Mouse (Mus musculus) lung, embryonic 16.5 days (tissue): ENCODE measurements around the gene Pip5k1c. TPM values are rescaled to one million over a fixed set of nuclear protein-coding genes. Genes with fewer than 3 reads are reported as not detected.
A peak's percentile ranks its signal among the peaks of the same experiment; 100 is the strongest.

Experiments used
- ATAC-seq: fragments of 200-750 bp; cut with Nextera tagmentation; 2 replicates; pipeline ENCODE4 v1.8.0; 2017; ENCODE audit warnings: low read depth, mild to moderate bottlenecking, moderate library complexity
- H3K27ac ChIP-seq: fragments of 300-500 bp; sonication (generic); 2 replicates; pipeline ENCODE4 v1.5.1; 2014; ENCODE audit warnings: mild to moderate bottlenecking, control low read depth, low read length
- H3K27me3 ChIP-seq: fragments of 300-500 bp; sonication (generic); 2 replicates; pipeline ENCODE4 v1.6.1; 2014; ENCODE audit warnings: low read depth, low read length, mixed read lengths; ENCODE audit not compliant: control insufficient read depth, insufficient read depth
- H3K36me3 ChIP-seq: fragments of 300-500 bp; sonication (generic); 2 replicates; pipeline ENCODE4 v1.6.1; 2014; ENCODE audit warnings: low read length; ENCODE audit not compliant: control insufficient read depth, insufficient read depth
- H3K4me1 ChIP-seq: fragments of 300-500 bp; sonication (generic); replicated peaks from 2 replicates; pipeline ENCODE4 v1.6.1; 2014; ENCODE audit warnings: low read length, mixed read lengths; ENCODE audit not compliant: control insufficient read depth, insufficient read depth
- H3K4me2 ChIP-seq: fragments of 300-500 bp; sonication (generic); 2 replicates; pipeline ENCODE4 v1.6.1; 2014; ENCODE audit warnings: low read depth, low read length, control low read depth
- H3K4me3 ChIP-seq: fragments of 300-500 bp; sonication (generic); 2 replicates; pipeline ENCODE4 v1.5.1; 2014; ENCODE audit warnings: mild to moderate bottlenecking, low read length, control low read depth
- H3K9ac ChIP-seq: fragments of 300-500 bp; sonication (generic); 2 replicates; pipeline ENCODE4 v1.6.1; 2014; ENCODE audit warnings: low read length, control low read depth
- H3K9me3 ChIP-seq: fragments of 300-500 bp; sonication (generic); 2 replicates; pipeline ENCODE4 v1.6.1; 2016; ENCODE audit warnings: low read length; ENCODE audit not compliant: control insufficient read depth
- WGBS: fragments of 180-500 bp; shearing (Covaris S2); extraction: QIAGEN DNeasy Blood & Tissue Kit; methylation state at CpG from one replicate; pipeline ENCODE4 v1.1.7; 2014; 5-methylcytosine and 5-hydroxymethylcytosine counted together
- polyA plus RNA-seq: library from polyadenylated mRNA; unstranded; fragments of >200 nt; fragmentation: Nextera tagmentation; extraction: Ambion mirVana; gene quantifications from 2 replicates; pipeline ENCODE4 v1.2.1, GENCODE M21; 2015

Gene Pip5k1c
- polyA plus RNA-seq, 1 experiment from 2014 or later = 43.1 TPM

DNA sequence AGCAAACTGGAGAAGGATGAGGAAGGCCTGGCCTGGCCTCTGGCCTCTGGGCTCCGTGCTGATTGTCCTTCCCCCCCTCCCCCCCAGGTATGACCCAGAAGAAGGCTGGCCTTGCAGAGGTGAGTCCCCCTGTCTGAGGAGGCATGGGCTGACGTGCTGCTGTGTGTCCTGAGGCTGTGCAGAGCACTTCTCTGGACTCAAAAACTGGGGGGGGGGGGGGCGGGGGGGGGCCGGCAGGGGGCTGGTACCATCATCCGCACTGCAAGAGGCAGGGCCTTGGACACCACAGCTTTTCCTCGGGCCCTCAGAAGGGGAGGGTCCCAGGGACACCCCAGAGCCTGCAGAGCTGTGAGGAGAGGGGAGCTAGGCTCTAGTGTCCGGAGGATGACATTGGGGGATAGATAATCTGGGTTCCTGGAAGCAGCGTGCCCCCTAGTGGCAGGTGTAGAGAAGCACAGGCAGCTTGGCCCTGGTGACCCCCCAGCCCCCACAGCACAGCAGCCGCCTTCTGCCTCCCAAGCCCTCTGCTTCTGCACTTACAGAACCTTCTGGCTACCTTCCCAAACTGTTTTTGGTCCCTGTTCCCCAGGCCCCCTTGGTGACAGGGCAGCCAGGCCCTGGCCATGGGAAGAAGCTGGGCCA is 12.0 kb downstream of the Pip5k1c start:
- 20% methylated on average over 6 of the region's 9 CpGs for WGBS
- Histone ChIP-seq H3K4me2 (no peak overlapping the region), H3K27ac (no peak overlapping the region), H3K9me3 (no peaks in the 10 kb centered on the region), H3K27me3 (no peaks in the 10 kb centered on the region), H3K36me3 (peaks cover 35% of the 10 kb centered on the region), H3K4me3 (no peak overlapping the region), H3K9ac (no peak overlapping the region), H3K4me1 (peaks cover 29% of the 10 kb centered on the region)
- ATAC-seq = peak; percentile 18; the same call in 1 of the 2 replicates

DNA sequence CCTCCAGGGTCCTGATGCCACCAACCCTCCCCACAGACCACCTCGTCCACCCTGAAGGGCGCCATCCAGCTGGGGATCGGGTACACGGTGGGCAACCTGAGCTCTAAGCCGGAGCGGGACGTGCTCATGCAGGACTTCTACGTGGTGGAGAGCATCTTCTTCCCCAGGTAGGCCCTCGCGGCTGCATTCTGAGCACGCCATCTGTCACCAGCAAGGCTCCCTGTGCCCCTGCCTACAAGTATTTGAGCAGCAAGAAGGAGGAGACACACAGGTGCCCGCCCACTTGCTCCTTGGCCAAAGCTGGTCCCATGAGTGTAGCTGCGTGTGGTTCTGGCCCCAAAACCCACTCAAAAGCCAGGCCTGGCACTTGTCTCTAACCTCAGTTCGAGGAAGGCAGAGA is 12.9 kb downstream of the Pip5k1c start:
- no peak overlapping the region for H3K4me3 ChIP-seq
- no peaks in the 10 kb centered on the region for H3K9me3 ChIP-seq
- no peak overlapping the region for H3K27ac ChIP-seq
- WGBS = 93% methylated on average over 14 of the region's 14 CpGs
- ATAC-seq = no peak
- H3K4me1 ChIP-seq = peaks cover 22% of the 10 kb centered on the region
- H3K27me3 ChIP-seq = no peaks in the 10 kb centered on the region
- H3K9ac ChIP-seq = no peak overlapping the region
- H3K36me3 ChIP-seq = peaks cover 36% of the 10 kb centered on the region
- no peak overlapping the region for H3K4me2 ChIP-seq

DNA sequence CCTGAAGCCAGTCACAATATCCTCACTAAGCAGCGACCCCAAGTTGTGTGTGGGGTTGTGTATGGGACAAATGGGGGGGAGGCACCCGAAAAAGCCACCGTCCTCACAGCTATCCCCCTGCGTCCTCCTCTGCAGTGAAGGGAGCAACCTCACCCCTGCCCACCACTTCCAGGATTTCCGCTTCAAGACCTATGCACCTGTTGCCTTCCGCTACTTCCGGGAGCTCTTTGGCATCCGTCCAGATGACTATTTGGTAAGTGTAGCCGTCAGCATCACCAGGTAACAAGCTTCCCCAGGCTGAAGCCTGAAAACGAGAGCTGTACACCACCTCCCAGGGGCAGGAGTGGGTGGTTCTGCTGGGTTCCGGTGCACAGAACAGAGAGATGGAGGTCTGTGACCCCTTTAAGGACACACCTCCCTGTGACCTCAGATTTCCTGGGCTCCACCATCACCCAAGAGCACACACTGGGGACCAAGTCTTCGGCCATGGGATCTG is 13.5 kb downstream of the Pip5k1c start:
- no peaks in the 10 kb centered on the region for H3K9me3 ChIP-seq
- peaks cover 18% of the 10 kb centered on the region for H3K4me1 ChIP-seq
- peaks cover 39% of the 10 kb centered on the region for H3K36me3 ChIP-seq
- no peak overlapping the region for H3K4me3 ChIP-seq
- no peaks in the 10 kb centered on the region for H3K27me3 ChIP-seq
- no peak overlapping the region for H3K9ac ChIP-seq
- WGBS = 81% methylated on average over 12 of the region's 12 CpGs
- H3K27ac ChIP-seq = no peak overlapping the region
- no peak for ATAC-seq
- H3K4me2 ChIP-seq = no peak overlapping the region

DNA sequence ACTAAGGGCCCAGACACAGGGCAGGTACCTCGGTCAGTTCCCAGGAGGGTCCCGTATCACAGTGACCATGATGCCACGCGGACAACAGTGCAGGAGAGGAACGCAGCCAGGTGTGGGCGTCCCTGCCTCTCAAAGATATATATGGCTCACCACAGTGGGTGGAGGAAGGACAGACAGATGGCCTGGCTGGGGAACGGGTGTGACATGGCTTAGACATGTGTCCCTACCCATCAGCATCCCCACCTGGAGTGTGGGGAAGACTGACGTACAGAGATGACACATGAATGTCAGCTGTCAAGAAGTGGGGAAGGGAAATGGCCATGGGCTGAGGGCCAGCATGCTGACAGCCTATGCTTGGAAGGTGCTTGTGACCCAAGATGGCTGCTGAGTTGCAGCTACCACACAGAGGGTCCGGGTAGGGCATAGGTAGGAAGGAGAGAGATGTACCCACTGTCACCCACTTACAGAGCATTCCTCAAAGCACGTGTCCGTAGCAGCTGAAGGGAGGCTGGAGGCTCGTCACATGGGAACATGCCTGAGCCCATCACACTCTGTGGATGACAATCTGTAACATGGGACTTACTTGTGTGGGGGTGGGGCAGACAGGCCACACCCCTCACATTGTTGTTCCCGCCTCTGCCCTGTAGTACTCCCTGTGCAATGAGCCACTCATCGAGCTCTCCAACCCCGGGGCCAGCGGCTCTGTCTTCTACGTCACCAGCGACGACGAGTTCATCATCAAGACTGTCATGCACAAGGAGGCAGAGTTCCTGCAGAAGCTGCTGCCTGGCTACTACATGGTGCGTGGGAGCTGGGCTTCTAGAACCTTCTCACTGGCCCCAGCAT is 14.3 kb downstream of the Pip5k1c start:
- Histone ChIP-seq H3K9me3 (no peaks in the 10 kb centered on the region), H3K36me3 (peaks cover 46% of the 10 kb centered on the region), H3K9ac (no peak overlapping the region), H3K4me1 (peaks cover 17% of the 10 kb centered on the region), H3K27ac (no peak overlapping the region), H3K4me3 (no peak overlapping the region), H3K4me2 (no peak overlapping the region), H3K27me3 (no peaks in the 10 kb centered on the region)
- WGBS = 91% methylated on average over 21 of the region's 21 CpGs
- no peak for ATAC-seq

DNA sequence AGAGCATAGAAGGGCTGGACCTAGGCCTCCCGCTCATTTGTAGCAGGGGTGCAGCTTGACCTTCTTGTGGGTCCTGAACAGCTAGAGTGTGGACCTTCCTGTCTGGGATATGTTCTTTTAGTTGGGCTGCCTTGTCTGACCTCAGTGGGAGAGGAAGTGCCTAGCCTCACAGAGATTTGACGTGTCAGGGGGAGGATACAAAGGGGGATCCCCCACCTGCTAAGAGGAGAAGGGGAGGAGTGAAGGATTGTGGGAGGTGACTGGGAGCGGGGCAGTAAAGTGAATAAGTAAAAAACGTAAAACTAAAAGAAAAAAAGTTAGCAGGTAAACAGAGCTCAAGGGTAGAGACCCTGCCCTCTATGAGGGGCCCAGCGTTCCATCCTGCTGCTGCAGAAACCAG is 16.8 kb downstream of the Pip5k1c start:
- Histone ChIP-seq H3K36me3 (peaks cover 66% of the 10 kb centered on the region), H3K27me3 (no peaks in the 10 kb centered on the region), H3K4me3 (no peak overlapping the region), H3K9me3 (no peaks in the 10 kb centered on the region), H3K9ac (no peak overlapping the region), H3K4me1 (no peaks in the 10 kb centered on the region), H3K27ac (no peak overlapping the region), H3K4me2 (no peak overlapping the region)
- ATAC-seq = no peak
- 81% methylated on average over 5 of the region's 5 CpGs for WGBS

DNA sequence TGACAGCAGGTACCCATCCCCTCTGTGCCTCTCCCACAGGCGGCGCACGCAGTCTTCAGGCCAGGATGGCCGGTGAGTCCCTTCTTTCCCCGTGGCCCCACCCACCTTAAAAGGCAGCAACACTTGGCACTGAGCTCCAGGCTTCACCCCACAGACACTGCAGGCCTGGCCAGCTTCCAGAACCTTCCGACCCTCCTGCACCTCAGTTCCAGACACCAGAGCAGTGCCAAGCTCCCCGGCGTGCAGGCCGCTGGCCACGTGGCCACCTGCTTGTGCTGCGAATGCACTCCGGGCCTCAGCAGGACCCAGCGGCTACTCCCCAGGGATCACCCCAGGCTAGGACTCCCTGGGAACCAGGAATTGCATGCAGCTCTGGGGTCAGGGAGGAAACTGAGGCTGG is 20.8 kb downstream of the Pip5k1c start:
- Histone ChIP-seq H3K9me3 (no peaks in the 10 kb centered on the region), H3K27ac (no peak overlapping the region), H3K4me3 (no peak overlapping the region), H3K36me3 (peaks cover 57% of the 10 kb centered on the region), H3K4me2 (no peak overlapping the region), H3K9ac (no peak overlapping the region), H3K27me3 (no peaks in the 10 kb centered on the region), H3K4me1 (peaks cover 22% of the 10 kb centered on the region)
- 86% methylated on average over 13 of the region's 13 CpGs for WGBS
- ATAC-seq = no peak

DNA sequence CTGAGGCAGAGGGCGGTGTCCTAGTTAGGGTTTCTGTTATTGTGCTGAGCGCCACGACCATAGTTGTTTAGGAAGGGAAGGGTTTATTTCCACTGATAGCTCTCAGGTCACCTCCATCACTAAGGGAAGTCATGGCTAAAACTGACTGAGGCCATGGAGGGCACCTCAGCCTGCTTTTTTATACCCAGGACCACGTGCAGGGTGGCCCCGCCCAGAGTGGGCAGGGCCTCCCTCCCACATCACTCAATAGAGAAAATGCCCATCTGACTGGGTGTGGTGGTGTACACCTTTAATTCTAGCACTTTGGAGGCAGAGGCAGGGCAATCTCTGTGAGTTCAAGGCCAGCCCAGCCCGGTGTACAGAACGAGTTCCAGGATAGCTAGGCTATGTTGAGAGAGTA is 21.4 kb downstream of the Pip5k1c start:
- 82% methylated on average over 7 of the region's 7 CpGs for WGBS
- peaks cover 50% of the 10 kb centered on the region for H3K36me3 ChIP-seq

DNA sequence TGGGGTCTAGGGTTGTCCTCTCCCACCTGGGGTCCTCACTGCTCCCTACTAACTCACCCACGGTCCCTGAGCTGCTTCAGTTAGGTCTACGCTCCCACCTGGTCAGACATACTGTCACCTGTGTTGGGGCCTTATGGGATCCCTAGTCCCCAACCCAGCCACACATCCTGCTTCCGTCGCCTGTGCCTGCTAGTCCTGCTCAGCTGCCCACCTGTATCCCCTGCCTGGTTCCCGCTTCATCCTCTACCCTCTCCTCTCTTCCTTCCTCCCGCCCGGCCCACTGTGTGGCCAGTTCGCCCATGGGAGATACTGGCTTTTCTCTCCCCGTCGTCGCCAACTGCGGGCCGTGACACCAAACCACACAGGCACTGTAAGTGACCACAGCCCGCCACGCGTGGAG is 22.8 kb downstream of the Pip5k1c start:
- Histone ChIP-seq H3K27me3 (no peaks in the 10 kb centered on the region), H3K9ac (no peak overlapping the region), H3K27ac (no peak overlapping the region), H3K4me3 (no peak overlapping the region), H3K36me3 (peaks cover 46% of the 10 kb centered on the region), H3K4me1 (peaks cover 36% of the 10 kb centered on the region), H3K4me2 (no peak overlapping the region), H3K9me3 (no peaks in the 10 kb centered on the region)
- 89% methylated on average over 16 of the region's 16 CpGs for WGBS
- no peak for ATAC-seq

More for the DNA sequence above, 21.4 kb downstream of the Pip5k1c start:
- Histone ChIP-seq H3K4me2 (no peak overlapping the region), H3K9me3 (no peaks in the 10 kb centered on the region), H3K4me1 (peaks cover 29% of the 10 kb centered on the region), H3K4me3 (no peak overlapping the region), H3K27me3 (no peaks in the 10 kb centered on the region), H3K9ac (no peak overlapping the region), H3K27ac (no peak overlapping the region)
- ATAC-seq = no peak

DNA sequence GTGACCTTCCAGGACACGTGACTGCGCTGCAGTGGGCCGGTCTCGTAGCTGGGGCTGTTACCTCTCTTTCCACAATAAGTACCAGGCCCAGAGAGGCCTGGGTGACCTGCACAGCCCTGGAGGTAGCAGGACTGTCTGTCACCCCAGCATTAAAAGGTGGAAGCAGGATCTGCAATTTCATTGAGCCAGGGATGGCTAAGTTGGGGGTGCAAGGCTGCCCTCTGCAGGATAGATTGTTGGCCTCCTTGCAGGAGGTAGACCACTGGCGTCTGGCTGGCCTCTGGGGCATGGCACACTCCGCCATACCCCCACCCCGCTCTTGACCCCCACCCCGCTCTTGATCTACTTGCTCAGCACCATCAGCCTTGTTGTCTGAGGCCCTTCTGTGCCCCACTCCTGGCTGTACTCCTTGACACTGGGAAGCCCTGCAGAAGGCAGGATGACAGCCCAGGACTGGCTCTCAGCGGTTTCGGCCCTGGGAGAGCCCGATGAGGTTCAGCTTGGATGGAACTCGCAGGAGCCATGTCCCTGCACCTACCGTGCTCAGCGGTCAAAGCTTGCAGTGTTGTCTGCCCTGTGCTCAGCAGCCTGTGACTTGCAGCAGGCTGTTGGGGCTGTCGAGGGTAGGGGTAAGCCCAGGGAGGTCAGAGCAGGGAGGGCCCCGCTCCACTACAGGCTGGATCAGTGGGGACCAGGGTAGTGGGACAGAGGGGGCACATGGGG is 23.7 kb downstream of the Pip5k1c start:
- no peak for ATAC-seq
- Histone ChIP-seq H3K4me2 (peak overlapping the region; percentile 63), H3K9me3 (no peaks in the 10 kb centered on the region), H3K27me3 (no peaks in the 10 kb centered on the region), H3K27ac (0 out of 2 replicates have a peak overlapping the region, but pooled peaks have one; percentile 25), H3K4me1 (peaks cover 36% of the 10 kb centered on the region), H3K9ac (peak overlapping the region; percentile 64), H3K36me3 (peaks cover 39% of the 10 kb centered on the region), H3K4me3 (peak overlapping the region; percentile 39; the same call in 1 of the 2 replicates)
- WGBS = 51% methylated on average over 16 of the region's 16 CpGs
